Mouse (Mus musculus) induced T-regulatory cell, adult 2 months (primary cell): ENCODE measurements around the gene Slx1b.
A peak's percentile ranks its signal among the peaks of the same experiment; 100 is the strongest.
"Not testable (repeated sequence)": the region's sequence is repeated elsewhere in the genome, so short reads cannot be mapped to it uniquely, and the experiment has no call there.

Experiments
- DNase-seq: peaks from one replicate; pipeline ENCODE4 v3.0.0-alpha.2; 2012; ENCODE audit warnings: low read depth

Gene Slx1b

DNA sequence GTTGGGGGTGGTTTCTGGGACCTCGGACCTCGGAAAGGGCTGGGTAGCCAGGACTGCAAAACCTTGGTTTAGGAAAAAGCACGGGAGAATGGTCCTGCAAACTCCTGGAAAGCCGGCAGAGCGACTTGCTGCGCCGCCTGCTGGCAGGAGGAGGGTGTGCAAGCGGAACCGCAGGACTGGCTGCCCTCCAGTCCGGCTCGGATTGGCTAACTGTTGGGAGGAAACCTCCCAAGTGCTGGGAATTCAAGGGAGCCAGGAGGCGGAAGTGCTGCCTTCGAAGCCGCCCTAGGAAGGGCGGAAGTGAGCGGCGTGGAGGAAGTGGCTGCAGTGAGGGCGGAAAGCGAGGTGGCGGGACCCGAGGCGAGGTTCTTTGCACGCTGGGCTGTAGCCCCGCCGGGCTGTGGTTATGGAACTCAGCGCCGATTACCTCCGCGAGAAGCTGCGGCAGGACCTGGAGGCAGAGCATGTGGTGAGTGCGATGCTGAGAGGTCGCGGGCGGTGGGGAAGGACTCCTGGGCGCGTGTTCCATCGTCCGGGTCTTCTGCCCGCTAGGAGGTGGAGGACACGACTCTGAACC, at the start of gene Slx1b:
Gene Slx1b (minus strand): TSS at position 154 of the 577 bp plus-strand sequence.
- DNase-seq: peak; percentile 96

DNA sequence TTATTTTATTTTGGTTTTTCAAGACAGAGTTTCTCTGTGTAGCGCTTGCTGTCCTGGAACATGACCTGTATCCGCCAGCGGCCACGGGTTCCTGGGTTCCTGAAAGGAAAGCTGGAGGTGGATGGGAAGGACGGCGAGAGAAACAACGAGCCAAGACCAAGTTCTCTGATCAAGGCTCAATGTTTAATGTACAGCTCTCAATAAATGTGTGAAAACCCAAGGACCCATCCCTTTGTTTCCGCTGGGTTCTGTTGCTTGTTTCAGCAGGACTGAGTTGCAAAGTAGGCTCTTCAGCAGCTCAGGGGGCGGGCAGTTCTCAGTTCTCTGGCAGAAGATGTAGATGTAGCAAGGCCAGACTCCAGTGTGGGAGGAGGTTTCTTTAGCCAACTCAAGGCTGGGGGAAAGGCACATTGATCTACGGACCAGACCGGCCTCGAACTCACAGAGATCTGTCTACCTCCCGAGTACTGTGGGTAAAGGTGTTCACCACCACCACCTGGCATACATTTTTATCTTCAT, 46.4 kb upstream of the Slx1b start:
- DNase-seq: no peak

DNA sequence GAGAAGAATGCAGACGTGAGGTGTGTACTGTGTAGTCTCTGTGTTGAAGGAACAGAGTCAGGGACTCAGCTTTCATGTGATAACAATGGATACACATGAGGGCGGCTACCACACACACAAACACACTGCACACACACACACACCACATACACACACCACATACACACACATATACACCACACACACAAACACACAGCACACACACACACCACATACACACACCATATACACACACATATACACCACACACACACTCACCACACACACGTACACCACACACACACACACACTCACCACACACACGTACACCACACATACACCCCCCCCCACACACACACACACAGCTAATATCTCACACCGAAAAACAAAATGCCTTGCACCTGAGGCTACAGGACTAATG, 45.9 kb upstream of the Slx1b start:
- no peak for DNase-seq

DNA sequence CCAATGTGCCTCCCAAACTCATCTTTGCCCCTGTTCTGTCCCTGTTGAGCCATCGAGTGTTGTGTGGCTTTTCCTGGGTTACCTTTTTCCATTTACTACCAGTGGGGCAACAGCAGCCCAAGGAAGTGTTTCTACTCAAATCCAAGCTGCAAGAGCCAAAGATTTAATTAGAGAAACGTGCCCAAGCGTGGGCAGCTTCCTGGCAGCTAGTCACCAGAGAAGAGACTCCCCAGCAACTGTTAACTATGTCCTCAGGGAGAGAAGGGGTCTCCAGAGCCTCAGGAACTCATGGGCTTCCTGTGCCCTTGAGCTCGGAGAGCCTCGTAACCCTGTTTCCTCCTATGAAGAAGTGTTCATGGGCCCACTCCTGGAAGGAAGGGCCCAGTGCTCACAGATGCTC, 45.4 kb upstream of the Slx1b start:
- no peak for DNase-seq

DNA sequence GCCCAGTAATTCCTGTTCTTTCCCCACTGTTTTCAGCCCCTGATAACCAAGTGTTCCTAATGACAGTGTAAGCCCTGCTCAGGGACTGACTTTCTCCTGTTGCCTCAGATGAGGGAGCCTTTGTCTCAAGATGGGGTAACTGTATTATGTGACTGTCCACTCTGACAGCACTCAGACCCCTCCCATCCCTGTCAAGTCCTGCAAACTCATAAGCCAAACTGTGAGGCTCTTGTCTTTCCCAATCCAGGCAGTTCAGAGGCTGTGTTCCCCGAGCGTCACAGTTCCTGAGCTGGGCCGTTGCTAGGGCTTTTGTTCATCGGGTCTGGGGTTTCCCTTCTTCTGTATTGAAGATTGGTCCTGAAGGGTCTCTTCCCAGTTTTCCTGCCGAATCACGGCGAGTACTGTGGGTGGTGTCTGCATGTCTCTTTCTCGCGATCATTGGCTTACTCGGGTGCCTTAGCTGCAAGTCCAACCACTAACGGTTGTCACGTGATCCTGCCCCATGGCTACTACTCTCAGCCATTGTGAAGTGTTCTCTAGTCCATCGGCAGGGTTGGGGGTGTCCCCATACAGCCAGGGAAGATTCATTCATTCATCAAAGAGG, 44.6 kb upstream of the Slx1b start:
- no peak for DNase-seq

DNA sequence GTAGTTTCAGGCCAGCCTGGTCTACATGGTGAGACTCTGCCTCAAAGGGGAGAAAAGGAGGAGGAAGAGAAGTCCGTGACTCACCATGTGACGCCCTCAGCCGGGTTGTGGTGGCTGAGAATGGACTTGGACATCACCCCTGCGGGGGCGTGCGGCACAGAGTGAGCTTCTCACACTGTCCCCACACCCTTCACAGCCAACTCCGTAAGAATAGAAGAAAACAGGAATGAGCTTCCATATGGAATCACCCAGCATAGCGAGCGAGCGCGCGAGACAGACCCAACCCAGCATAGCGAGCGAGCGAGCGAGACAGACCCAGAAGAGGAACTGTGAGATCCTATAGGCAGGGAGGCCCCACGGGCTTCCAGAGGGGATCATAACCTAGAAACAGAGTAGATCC, 44.0 kb upstream of the Slx1b start:
- DNase-seq: no peak

DNA sequence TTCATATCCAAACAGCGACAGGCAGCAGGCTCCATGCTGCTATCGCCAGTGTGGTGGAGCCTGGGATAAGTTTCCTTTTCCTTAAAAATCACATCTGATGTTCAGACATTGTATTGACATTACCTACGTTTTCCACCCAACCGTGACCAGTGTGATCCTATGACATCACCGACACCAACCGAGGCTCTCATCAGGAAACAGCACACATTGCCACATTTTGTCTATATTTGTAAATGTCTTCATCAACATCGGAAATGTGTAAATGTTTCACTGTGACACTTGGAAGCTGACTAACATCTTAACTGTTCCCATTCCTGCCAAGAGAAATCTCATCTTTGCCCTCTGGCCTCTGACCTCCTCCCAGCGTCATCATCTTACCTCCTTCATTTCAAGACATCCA, 40.5 kb upstream of the Slx1b start:
- no peak for DNase-seq

DNA sequence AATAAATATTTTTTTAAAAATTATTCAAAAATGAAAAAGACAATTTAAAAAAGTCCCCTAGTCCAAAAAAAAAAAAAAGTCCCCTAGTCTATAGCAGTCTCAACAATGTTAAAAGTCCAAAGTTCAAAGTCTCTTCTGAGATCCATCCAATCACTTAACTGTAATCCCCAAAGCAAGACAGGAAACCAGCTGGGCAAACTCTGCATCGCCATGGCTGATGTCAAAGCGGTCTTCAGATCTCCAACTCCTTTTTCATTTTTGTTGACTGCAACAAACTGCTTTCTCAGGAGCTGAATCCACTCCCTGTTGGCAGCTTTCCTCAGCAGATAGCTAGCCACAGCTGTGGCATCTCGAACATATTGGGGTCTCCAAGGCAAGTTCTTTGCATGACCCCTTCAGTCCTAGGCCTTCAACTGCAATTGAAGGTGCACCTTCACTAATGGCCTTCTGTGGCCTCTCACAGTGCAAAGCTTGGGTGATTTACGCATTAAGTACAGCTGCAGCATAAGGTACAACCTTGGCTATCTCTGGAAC, 34.7 kb upstream of the Slx1b start:
- not testable (repeated sequence) for DNase-seq

DNA sequence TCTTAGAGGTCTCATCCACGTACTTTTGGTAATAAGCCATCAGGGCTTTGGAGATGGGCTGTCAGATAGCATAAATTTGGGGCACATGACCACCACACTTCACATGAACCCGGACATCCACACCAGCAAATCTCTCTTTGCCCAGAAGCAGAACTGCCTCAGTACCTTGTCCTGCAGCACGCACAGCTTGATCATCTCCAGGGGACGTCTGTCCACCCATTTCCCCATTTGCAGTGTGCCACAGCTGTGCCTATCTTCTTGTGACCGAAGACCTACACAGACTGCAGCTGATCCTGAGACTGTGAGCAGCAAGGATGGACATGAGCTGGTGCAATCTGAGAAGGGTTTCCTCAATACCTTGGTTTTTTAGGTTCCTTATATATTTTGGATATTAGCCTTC, 30.1 kb upstream of the Slx1b start:
- no peak for DNase-seq

DNA sequence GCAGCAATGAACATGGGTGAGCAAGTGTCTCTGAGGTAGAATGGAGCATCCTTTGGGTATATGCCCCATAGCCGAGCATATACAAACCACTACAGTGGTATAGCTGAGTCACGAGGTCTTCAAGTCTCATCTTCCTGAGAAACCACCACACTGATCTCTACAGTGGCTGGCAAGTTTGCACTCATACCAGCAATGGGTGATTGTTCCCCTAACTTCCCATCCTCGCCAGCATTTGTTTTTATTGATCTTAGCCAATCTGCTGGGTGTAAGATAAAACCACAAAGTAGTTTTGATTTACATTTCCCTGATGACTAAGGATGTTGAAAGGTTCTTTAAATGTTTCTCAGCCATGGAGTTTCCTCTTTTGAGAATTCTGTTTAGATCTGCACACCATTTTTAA, 29.5 kb upstream of the Slx1b start:
- peak; percentile 34 for DNase-seq

DNA sequence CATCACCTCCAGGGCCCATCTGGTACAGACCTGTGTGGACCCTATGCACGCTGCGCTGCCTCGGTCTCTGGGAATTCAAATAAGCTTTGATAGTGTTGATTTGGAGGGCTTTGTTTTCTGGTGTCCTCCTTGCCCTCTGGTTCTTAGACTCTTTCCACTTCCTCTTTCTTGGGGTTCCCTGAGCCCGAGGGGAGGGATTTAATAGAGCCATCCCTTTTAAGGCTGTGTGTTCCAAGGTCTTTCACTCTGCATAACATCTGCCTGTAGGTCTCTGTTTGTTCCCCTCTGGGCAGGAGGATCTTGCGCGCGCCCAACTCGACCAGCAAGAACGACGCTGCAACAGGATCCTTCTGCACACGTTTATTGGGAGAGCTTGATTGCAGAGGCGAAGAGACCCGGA, 26.1 kb upstream of the Slx1b start:
- no peak for DNase-seq

DNA sequence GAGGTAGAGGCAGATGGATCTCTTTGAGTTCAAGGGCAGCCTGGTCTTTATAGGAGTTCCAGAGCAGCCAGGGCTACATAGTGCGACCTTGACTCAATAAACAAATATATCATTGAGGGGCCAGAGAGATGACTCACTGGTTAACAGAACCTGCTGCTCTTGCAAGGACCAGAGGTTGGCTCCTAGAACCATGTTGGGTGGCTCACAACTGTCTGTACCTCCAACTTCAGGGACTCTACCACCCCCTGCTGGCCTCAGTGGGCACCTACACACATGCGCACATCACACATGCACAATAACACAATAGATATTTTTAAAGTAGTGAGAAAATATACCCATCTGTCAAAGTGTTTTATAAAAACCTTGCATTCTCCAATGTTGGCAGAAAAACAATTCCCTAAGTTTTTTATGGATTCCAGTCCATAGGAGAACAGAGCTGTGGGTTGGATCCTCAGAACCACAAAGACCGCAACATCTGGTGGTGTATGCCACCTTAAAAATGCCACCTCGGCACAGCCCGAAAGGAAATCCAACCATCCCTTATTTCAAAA, 23.3 kb upstream of the Slx1b start:
- DNase-seq: peak; percentile 71

DNA sequence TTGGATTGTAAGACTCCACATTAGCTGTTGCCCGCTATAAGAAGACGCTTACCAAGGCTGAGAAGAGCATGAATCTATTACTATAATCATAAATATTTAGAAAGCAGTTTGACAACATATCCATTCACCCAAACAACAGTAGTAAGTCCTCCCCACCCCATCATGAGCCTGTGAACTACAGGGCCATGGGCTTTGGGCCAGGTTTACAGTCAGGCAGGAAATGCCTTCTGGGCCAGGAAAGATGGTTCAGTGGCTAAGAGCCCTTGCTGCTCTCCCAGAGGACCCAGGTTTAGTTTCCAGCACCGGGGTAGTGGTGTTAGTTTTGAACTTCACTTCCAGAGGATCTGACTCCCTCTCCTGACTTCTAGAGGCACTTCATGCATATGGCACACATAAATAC, 22.0 kb upstream of the Slx1b start:
- DNase-seq: no peak

DNA sequence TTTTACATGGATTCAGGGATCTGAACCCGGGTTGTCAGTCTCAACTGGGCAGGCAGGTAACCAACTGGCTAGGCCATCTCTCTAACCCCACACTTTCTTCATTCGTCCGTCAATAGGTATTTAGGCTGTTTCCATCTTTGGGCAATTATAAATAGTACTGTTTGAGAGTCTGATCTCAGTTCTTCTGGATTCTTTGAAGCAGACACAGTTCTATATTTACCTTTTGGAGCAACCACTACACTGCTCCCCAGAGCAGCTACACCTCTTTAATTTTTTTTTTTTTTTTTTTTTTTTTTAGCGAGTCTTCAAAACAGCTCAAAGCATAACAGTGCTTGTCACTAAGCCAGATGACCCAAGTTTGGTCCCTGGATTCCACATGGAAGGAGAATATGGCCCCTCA, 20.1 kb upstream of the Slx1b start:
- DNase-seq: no peak

DNA sequence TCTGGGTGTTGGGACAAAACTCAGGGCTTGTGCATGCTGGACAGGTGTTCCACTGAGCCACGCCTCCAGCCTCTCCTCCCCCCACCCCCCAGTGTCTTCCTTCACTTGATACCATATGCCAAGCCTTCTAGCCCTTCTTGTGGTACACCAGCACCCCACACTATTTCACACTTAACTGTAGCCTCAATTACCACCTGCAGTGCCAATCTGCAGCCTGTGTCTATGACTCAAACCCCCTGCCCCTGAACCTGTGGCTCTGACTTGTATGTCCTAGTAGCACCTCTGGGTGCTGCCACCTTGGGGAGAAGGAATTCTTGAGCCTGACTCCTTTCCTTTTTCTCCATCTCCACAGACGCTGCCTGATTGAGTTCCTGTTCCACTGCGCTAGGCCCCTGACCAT, 16.3 kb upstream of the Slx1b start:
- DNase-seq: no peak

DNA sequence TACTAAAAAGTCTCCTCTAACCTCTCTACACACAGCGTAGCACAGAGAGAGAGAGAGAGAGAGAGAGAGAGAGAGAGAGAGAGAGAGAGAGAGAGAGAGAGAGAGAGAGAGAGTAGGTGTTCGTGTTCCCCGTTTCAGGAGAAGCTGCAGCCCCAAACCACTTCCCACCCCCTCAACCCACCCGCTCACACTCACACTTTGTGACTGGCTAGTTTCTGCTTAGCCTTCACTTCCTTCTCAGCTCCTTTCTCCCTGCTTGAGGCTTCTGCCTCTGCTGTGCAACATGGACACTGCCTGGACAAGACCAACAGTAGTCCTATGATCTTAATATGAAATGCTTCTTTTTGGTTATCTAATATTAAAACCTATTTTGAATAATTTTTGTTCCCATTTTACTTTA, 14.7 kb upstream of the Slx1b start:
- DNase-seq: no peak

DNA sequence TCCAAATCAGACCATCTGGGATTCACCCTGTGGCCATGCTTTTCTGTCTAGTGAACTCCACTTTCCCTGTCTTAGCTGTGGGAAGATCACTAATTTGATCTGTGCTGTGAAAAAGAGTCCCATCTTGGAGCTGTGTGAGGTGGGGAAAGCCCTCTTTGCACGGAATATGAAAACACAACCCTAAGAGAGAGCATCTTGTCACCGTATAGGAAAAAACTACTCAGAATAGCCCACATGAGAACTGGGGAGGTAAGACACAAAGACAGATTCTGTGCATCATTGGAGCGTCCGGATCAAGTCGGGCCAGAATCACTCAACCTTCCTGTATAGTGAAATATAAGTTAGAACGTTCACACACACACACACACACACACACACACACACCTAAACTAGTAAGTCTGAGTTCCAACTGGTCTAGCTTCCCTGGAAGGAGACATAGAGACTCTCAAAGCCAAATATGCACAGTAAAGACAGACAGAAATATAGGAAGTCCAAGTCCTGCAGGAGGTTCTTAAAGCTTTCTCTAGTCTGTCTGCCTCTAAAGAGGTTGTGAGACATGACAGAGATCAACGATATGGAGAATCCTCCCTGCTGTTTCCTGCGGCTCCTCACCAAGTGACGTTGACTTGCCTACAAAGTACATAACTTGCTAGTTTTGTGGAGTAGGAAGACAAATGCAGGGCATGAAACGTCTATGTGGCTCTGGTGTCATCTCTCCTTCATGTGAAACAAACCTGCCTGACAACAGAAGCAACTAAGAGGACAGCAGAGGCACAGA, 12.8 kb upstream of the Slx1b start:
- peak; percentile 73 for DNase-seq

DNA sequence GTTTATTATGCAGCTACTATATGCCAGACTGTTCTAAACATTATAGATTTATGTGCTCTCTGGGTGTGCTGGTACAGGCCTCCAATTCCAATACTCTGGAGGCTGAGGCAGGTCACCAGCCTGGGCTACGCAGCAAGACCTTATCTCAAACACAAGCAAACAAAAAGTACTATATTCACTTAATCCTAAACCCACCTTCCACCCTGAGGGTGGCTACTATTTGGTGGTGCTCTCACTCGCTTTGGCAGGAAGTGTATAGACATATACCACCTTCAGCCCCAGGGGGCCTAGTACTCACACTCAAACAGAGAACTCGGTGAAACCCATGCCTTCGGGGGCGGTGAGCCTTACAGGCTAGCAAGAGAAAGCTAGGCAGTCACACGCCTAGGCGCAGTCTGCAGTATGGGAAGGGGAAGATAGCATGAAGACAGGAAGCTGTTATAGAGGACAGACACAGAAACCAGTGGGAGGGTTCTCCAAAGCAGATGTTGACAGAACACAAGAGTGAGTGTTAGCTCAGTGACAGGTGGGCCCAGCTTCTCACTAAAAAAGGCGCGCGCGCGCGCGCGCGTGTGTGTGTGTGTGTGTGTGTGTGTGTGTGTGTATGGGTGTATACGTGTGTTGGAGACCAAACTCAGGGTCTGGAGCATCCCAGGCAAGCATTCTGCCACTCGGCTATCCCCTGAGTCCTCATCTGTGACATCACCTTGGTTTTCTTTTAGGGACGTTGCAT, 12.0 kb upstream of the Slx1b start, which contains the start of gene Coro1a:
Gene Coro1a (minus strand): TSS at position 346 of the 733 bp plus-strand sequence.
- DNase-seq: peak; percentile 86

DNA sequence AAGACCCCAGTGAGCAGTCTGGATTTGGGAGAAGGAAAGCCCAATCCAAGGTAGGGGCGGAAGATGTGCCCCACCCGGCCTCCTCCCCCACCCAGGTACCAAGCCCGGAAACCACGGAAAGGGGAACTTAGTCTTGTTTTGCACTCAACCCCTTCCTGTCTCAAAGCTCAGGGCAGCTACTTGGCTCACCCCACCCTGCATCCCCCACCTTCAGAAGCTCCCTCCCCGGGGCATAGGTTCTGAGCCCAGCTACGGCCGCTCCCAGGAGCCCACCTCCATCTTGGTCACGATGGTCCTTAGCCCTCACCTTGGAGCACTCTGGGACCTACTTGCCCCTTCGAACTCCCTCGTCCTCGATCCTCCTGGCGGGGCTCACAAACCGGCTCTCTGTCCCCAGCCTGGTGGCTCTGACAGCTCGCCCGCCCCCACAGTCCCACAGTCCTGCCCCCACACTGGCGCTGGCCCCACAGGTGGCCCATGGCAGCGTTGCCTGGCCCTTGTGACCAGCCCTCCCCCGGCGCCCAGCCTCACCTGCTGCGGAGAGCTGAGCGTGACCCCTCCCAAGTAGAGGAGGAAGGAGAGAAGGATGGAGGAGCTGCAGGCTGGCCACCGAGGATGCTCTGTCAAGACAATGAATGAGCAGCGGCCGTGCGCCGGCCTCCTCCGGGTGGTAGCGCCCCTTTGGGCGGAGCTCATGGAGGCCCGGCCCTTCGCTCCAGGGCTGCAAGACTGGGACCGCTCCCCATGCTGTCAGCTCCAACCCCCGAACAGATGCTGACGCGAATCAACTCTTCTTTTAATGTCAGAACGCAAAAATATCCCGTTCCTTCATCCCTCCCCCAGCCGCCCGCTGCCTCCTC, 8.8 kb upstream of the Slx1b start:
- DNase-seq: peak; percentile 93

DNA sequence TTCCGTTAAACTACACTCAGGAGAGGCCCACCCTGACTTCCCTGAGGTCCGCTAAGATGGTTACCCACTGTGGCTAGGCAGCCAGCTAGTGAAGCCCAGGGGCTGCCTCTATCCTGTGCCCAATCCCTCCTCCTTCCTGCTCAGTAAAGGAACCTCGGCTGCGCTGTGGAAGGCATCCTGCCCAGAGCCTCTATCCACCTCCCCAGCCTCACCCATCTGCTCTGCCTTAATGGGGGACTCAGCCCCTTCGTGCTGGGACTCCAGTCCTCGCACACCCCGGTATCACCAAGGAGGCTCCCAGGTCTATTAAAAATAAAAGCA, 8.1 kb upstream of the Slx1b start:
- DNase-seq: no peak
